Mouse (Mus musculus) liver, embryonic 14.5 days (tissue): Measurements from ENCODE around the gene Plekha7. TPM values are rescaled to one million over a fixed set of nuclear protein-coding genes. Genes with fewer than 3 reads are reported as not detected.

ENCODE experiments used
- ATAC-seq: fragments of 200-750 bp; cut with Nextera tagmentation; 2 replicates; pipeline ENCODE4 v1.8.0; 2017; ENCODE audit warnings: moderate number of reproducible peaks, mild to moderate bottlenecking, moderate library complexity; ENCODE audit not compliant: insufficient read depth
- DNase-seq, 3 experiments: peaks; one replicate each; pipeline ENCODE4 v3.0.0-alpha.2; 2012 to 2013; ENCODE audit warnings: low read depth in 3 of 3, low spot score in 3 of 3
- H3K27ac ChIP-seq: fragments of 300-500 bp; sonication (generic); 2 replicates; pipeline ENCODE4 v1.5.1; 2014; ENCODE audit warnings: moderate library complexity, mild to moderate bottlenecking, control low read depth, inconsistent platforms
- H3K27me3 ChIP-seq: fragments of 300-500 bp; sonication (generic); 2 replicates; pipeline ENCODE4 v1.6.1; 2014; ENCODE audit warnings: mild to moderate bottlenecking, low read length, moderate library complexity; ENCODE audit not compliant: control insufficient read depth, insufficient read depth
- H3K36me3 ChIP-seq: fragments of 300-500 bp; sonication (generic); replicated peaks from 2 replicates; pipeline ENCODE4 v1.6.1; 2014; ENCODE audit warnings: low read depth; ENCODE audit not compliant: control insufficient read depth, insufficient read depth
- H3K4me1 ChIP-seq, 2 experiments: fragments of 200-500 bp in 1 of 2; fragments of 300-500 bp in 1 of 2; sonication (generic) in 1 of 2; replicated peaks; 2 replicates each; pipeline ENCODE4 v1.6.1; 2012 to 2014; ENCODE audit warnings: antibody characterized with exemption in 1 of 2, inconsistent platforms in 1 of 2, low read length in 1 of 2; ENCODE audit not compliant: control insufficient read depth in 2 of 2, insufficient read depth in 2 of 2
- H3K4me2 ChIP-seq: fragments of 300-500 bp; sonication (generic); 2 replicates; pipeline ENCODE4 v1.6.1; 2014; ENCODE audit warnings: low read depth, mild to moderate bottlenecking, control low read depth, moderate library complexity
- H3K4me3 ChIP-seq, 2 experiments: fragments of 200-500 bp in 1 of 2; fragments of 300-500 bp in 1 of 2; sonication (generic) in 1 of 2; 2 replicates each; pipeline ENCODE4 v1.5.1; 2012 to 2014; ENCODE audit warnings: low read depth in 2 of 2, low read length in 2 of 2, mild to moderate bottlenecking in 2 of 2, control low read depth in 1 of 2, inconsistent platforms in 1 of 2, moderate library complexity in 1 of 2; ENCODE audit not compliant: insufficient read depth in 1 of 2
- H3K9ac ChIP-seq: fragments of 300-500 bp; sonication (generic); replicated peaks from 2 replicates; pipeline ENCODE4 v1.6.1; 2014; ENCODE audit warnings: mild to moderate bottlenecking, control low read depth, moderate library complexity
- H3K9me3 ChIP-seq: fragments of 300-500 bp; sonication (generic); 2 replicates; pipeline ENCODE4 v1.6.1; 2016; ENCODE audit warnings: low read length, mixed read lengths; ENCODE audit not compliant: control insufficient read depth
- CTCF ChIP-seq: IDR thresholded peaks from 2 replicates; pipeline ENCODE4 v1.5.1; 2016; ENCODE audit warnings: antibody characterized with exemption, low read depth, control low read depth
- EP300 ChIP-seq: IDR thresholded peaks from 2 replicates; pipeline ENCODE4 v1.6.1; 2016; ENCODE audit warnings: antibody characterized with exemption, low read depth
- WGBS: fragments of 180-500 bp; shearing (Covaris S2); extraction: QIAGEN DNeasy Blood & Tissue Kit; methylation state at CpG from one replicate; pipeline ENCODE4 v1.1.7; 2014; ENCODE audit not compliant: insufficient replicate concordance; 5-methylcytosine and 5-hydroxymethylcytosine counted together
- polyA plus RNA-seq, 2 experiments: library from polyadenylated mRNA; depleted of rRNA in 1 of 2; stranded (reverse) in 1 of 2; unstranded in 1 of 2; fragments of >200 nt; fragmentation: Nextera tagmentation in 1 of 2; extraction: Ambion mirVana in 1 of 2; gene quantifications; 2 replicates each; pipeline versions ENCODE4 v1.2.1 to v1.2.3; 2012 to 2014

Plekha7 gene
- polyA plus RNA-seq, 2 experiments: 1.5 to 2.1 TPM

DNA sequence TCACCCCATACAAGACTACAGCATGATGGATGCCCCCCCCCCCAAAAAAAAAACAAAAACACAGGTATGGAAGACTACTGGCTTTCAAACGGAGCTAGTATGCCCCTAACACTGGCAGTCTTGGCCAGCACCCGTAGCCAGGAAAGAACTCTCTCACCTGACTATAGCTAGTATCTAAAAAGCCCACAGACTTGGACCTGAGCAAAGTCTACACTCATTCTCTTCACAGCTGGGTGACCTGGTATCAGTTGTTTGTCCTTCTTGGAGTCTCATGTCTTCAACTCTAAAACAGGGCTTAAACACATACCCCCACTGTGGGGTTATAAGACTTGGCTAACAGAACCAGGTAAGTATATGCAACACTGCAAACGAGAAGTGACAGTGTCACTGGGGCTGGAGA is 65.4 kb downstream of the Plekha7 start:
- Histone ChIP-seq H3K9ac (no peak overlapping the region), H3K36me3 (no peaks in the 10 kb centered on the region), H3K9me3 (no peaks in the 10 kb centered on the region), H3K27me3 (peaks cover 3% of the 10 kb centered on the region), H3K4me3 (no peak overlapping the region), H3K27ac (no peak overlapping the region), H3K4me2 (no peak overlapping the region), H3K4me1 (peaks cover 0 to 5% of the 10 kb centered on the region in 2 experiments; a peak in 1 of 4 replicates)
- no peak for ATAC-seq
- WGBS: 52% methylated on average over 3 of the region's 3 CpGs
- DNase-seq: no peak
- TF ChIP-seq EP300: no peak
- no peak for TF ChIP-seq CTCF

DNA sequence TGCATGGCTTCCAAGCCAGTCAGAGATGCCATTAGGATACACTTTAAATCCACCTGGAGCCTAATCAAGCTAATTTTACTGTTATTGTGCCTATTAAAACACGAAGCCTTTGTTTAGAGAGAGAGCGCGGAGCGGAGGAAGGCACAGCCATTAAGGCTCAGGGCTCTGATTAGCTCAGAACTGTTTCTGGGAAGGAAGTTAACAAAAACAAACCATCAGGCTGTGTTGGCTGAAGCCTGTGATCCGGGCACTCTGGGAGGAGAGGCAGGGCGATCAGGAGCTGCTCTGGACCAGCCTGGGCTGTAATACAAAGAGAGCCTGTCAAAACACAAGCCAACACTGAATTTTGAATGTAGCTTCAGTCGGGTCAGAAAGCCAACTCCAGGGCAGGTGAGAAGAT is 66.6 kb downstream of the Plekha7 start:
- no peaks in the 10 kb centered on the region for H3K36me3 ChIP-seq
- TF ChIP-seq EP300 (no peak), CTCF (no peak)
- no peak overlapping the region for H3K27ac ChIP-seq
- H3K4me2 ChIP-seq: no peak overlapping the region
- DNase-seq: no peak
- peaks cover 15% of the 10 kb centered on the region for H3K27me3 ChIP-seq
- ATAC-seq: no peak
- H3K9me3 ChIP-seq: no peaks in the 10 kb centered on the region
- peaks cover 0 to 3% of the 10 kb centered on the region in 2 experiments; a peak in 1 of 4 replicates for H3K4me1 ChIP-seq
- 40% methylated on average over 7 of the region's 7 CpGs for whole genome bisulfite sequencing
- H3K9ac ChIP-seq: no peak overlapping the region
- H3K4me3 ChIP-seq: no peak overlapping the region

DNA sequence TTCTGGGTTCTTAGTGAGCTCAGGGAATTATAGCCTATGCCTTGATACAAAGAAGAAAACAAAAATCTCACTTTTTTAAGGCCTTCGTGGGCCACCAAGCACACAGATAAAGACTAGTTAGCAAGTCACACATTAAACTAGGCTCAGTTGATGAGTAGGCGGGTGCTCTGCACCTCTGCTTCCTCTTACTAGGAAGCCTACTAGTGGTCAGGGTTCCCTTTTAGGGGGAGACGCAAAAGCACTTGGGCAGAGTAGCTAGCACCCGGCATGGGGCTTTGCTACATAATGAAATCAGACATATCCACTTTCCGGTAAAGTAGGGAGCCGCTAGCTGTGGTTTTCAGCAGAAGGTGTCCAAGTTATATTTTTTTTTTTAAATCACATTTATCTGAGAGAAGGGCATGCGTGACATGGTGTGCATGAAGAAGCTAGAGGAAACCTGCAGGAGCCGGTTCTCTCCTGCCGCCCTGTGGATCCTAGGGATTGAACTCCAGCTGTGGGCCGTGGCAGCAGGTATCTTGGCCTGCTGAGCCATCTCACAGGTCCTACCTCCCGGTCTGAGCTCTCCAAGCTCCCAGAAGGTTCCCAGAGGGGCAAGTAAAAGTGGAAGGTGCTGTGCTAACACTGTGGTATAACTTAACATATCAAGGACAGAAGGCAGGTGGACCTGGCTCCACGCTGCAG is 67.2 kb downstream of the Plekha7 start:
- H3K4me2 ChIP-seq: no peak overlapping the region
- ATAC-seq: no peak
- H3K9me3 ChIP-seq: no peaks in the 10 kb centered on the region
- peaks cover 15% of the 10 kb centered on the region for H3K27me3 ChIP-seq
- no peak overlapping the region for H3K9ac ChIP-seq
- WGBS: 50% methylated on average over 12 of the region's 12 CpGs
- TF ChIP-seq CTCF (no peak), EP300 (no peak)
- no peaks in the 10 kb centered on the region for H3K4me1 ChIP-seq
- H3K4me3 ChIP-seq: no peak overlapping the region
- no peak for DNase-seq
- no peak overlapping the region for H3K27ac ChIP-seq
- H3K36me3 ChIP-seq: no peaks in the 10 kb centered on the region

DNA sequence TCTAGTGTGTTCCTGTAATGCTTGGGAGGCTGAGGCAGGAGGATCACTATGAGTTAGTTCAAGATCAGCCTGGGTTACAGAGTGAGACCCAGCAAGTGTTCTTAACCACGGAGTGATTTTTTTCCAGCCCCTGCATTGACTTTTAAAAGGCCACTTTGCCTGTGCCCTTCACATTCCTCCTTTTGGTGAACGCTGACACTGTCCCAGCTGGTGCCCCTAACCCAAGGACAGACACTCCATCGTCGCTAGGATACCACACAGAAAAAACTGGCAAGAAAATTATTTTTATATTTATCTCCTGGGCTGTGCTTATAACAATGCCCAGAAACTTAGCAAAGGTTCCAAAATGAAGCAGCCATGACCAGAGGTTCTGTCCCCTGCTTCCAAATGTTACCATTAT is 67.8 kb downstream of the Plekha7 start:
- TF ChIP-seq EP300 (no peak), CTCF (no peak)

DNA sequence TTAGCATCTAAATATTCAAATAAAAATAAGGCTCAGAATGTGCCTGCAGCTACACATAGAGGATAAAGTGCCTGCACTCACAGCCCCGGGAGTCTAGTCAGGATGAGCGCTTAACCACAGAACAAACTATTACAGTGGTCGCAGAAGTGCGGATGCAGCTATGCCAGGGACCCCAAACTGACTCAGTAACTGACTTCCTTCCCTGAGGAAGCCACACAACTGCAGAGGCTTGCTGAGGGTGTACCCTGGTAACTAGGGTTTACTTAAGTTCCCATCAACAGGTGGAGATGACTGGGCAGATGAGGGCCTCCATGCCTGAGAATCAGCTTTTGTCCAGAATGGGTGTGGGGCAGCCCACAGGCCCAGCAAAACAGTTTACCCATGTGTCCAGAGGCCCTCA is 69.9 kb downstream of the Plekha7 start:
- Histone ChIP-seq H3K4me3 (no peak overlapping the region), H3K9ac (no peak overlapping the region), H3K27ac (no peak overlapping the region), H3K36me3 (no peaks in the 10 kb centered on the region), H3K9me3 (no peaks in the 10 kb centered on the region), H3K4me2 (no peak overlapping the region), H3K27me3 (peaks cover 15% of the 10 kb centered on the region), H3K4me1 (no peaks in the 10 kb centered on the region; a peak in 1 of 4 replicates)
- 19% methylated on average over 4 of the region's 4 CpGs for WGBS
- TF ChIP-seq CTCF (no peak), EP300 (no peak)
- no peak for ATAC-seq
- DNase-seq: no peak

More for the DNA sequence above, 67.8 kb downstream of the Plekha7 start:
- Histone ChIP-seq H3K27me3 (peaks cover 15% of the 10 kb centered on the region), H3K4me3 (no peak overlapping the region), H3K9me3 (no peaks in the 10 kb centered on the region), H3K27ac (no peak overlapping the region), H3K36me3 (no peaks in the 10 kb centered on the region), H3K4me2 (no peak overlapping the region), H3K4me1 (no peaks in the 10 kb centered on the region; a peak in 1 of 4 replicates), H3K9ac (no peak overlapping the region)
- DNase-seq: no peak
- 60% methylated on average over 4 of the region's 4 CpGs for WGBS
- ATAC-seq: no peak
